Mouse (Mus musculus) left cerebral cortex, adult 8-10 months (tissue): Measurements from ENCODE around the gene Snx20. TPM values are rescaled to one million over a fixed set of nuclear protein-coding genes. Genes with fewer than 3 reads are reported as not detected.

Experiments used
- DNase-seq, 2 experiments: peaks; one replicate each; pipeline ENCODE4 v3.0.0; 2022; ENCODE audit warnings: low spot score in 2 of 2
- total RNA-seq, 4 experiments: library from RNA; stranded (reverse); gene quantifications; 2 replicates each; pipeline ENCODE4 v1.2.4; 2022

Gene Snx20
- total RNA-seq, 4 experiments from 2014 or later = 1.1 to 4.1 (median 2.3) TPM

- peak in 1 of 2 experiments; percentile 27 for DNase-seq
These were observed 11.2 kb upstream of the Snx20 start, which contains the start of gene Nod2 for GRCm38 (mm10) chr8:88646837-88647778. TSS of gene Nod2 (plus strand) at chr8:88647315.

DNA sequence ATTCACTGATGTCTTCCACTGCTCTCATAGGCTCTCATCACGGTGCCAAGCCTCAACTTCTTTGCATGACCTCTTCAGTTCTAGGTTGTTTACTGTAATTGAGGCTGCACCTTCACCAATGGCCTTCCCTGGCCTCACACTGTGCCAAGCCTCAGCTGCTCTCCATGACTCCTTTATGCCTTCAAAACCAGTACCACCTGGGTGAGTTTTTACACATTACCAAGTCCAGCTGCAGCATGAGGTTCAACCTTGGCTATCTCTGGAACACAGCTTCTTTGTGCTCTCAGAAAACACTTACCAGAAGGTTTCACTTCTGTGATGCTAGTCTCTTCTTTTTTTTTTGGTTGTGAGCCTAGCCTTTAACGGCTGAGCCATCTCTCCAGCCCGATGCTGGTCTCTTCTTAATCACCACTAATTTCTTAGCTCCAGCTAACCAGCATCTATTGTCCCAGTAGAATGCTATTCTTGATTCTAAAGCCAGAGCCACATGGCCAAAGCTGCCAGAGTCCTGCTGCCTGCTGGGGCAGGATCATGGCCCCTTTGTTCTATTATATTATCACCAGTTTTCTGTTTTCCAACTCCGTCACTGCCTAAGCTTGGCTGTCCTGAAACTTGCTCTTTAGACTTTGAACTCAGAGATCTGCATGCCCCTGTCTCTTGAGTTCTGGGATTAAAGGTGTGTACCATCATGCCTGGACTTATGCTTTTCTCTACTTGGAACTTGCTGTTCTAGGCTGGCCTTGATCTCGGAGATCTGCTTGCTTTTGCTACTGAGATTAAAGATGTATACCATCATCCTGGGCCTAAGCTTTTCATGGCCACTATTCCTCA lies 7.0 kb upstream of the Snx20 start:
- DNase-seq = no peak

- no peak for DNase-seq
These were observed 3.0 kb upstream of the Snx20 start for GRCm38 (mm10) chr8:88638908-88639307.

GRCm38 (mm10) chr8:88637092-88638000 lies 1.4 kb upstream of the Snx20 start:
- DNase-seq = no peak

DNA sequence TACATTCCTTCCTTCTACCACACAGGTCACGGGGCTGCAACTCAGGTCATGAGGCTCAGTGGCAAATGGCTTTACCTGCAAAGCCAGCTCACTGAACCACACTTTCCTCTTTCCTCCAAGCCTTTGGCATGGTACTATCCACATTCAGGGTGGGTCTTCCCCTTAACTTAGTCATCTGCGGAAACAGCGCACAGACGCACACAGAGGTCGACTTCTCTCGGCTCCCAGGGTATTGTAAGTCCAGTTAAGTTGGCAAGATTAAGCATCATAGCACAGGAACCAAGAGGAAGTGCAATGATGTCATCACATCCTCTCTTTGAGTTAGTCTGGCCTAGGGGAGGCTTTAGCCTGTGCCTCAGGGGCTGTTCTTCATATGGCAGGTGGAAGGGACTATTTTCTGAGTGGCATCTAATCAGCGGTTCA lies 2.6 kb downstream of the Snx20 start:
- DNase-seq = no peak

DNA sequence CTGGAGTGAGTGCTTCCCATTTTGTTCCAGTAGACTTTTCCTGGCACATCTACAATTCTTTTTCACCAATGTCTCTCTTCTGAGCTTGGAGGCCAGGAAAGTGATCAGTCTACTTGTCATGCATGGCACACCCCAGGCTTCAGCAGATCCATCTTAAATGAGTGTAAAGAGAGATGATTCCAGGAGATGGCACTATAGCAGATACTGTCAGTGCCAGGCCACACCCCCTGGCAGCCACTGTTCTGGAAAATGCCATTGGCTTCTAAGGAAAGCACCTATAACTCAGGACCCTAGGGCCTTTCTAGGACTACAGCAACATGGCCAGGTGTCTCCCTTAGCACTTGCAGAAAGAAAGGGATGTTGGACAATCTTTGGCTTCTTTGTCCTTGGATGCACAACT lies 4.8 kb downstream of the Snx20 start:
- DNase-seq = no peak

- no peak for DNase-seq
These were observed 5.7 kb downstream of the Snx20 start for GRCm38 (mm10) chr8:88630225-88630624.

DNA sequence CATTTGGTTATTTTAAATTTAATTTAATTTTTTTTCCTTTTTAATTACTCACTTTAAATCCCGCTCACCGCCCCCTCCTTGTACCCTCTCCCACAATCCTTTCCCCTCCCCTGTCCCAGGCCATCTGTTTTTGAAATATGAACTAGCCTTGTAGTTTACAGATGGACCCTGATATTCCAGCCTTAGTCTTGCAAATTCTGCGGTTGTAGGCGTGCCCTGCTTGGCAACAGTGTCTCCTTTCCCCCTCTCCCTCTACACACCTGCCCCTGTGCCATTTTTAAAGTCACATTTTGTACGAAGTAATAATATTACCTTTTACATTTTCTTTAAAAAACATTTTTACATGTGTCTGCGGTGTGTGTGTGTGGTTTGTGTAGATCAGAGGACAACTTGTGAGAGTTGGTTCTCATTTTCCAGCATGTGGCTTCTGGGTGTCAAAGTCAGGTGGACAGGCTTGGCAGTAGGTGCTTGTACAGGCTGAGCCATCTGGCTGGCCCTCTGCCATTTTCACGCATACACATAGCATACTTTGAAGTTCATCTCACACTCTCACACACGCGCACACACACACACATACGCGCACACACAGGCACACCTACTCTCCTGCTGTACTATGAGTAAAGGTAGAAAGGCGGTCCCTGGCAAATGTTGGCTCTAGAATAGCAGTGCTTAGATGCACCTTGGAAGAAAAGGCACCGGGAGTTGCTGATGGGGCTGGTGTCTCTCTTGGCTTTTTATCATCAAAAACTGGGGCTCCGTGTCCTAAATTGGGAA lies 7.7 kb downstream of the Snx20 start:
- peak in 1 of 2 experiments; percentile 79 for DNase-seq

GRCm38 (mm10) chr8:88627265-88627991 lies 8.5 kb downstream of the Snx20 start:
- DNase-seq = peak; percentile 53 to 81

DNA sequence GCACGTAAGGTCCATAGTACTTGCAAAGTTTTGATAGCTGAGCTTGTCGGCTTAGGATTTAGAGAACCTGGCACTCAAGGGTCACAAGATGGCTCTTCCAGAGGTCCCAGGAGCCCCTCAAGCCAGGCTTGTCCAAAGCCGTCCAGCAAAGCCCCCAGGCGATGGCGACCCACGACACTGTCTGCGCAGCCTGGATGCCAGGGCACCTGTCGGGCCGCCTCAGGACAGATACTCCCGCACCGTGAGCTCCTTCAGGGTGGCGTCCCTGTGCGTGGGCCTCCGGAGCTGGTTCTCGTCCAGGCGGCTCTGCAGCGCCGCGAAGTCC lies 9.0 kb downstream of the Snx20 start:
- DNase-seq = peak in 1 of 2 experiments; percentile 40

- no peak for DNase-seq
These were observed 9.5 kb downstream of the Snx20 start for GRCm38 (mm10) chr8:88626433-88626832.

- DNase-seq = no peak
These were observed 11.7 kb downstream of the Snx20 start for GRCm38 (mm10) chr8:88624276-88624675.

DNA sequence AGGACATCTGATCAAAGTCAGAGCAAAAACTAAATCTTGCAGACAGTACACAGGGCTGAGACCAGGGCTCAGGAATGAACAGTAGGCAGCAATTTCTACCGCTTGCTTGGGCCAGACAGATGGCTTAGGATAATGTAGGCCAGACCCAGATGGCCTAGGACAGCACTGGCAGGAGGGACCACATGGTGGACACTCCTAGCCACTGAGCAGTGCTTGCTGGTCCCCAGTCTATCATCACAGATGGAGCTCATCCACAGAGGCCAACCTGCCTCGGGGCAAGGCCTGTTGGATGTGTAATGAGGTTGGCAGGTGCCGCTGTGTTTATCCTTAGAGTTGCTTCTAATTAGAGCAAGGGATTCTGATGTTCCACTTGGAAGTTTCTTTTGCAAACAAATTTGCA lies 12.6 kb downstream of the Snx20 start:
- no peak for DNase-seq

GRCm38 (mm10) chr8:88621408-88621807 lies 14.5 kb downstream of the Snx20 start:
- peak in 1 of 2 experiments; percentile 73 for DNase-seq

DNA sequence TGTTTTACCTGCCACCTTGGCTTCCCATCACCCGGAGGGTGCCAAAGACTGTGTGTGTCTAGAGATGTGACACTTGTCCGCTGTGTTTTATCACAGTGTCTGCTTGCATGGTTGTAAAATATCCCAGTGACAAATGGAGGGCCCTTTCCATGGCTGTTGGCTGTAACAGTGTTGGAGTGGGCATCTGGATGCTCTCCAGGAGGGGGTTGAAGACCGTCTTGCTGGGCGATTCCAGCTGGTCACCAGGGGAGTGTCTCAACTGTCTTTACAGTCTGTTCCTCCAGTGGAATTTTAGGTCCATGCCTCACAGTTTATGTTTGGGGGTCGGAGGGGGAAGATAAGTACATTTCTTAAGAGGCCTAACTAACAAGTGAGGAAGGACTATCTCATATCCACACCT lies 15.0 kb downstream of the Snx20 start:
- no peak for DNase-seq

DNA sequence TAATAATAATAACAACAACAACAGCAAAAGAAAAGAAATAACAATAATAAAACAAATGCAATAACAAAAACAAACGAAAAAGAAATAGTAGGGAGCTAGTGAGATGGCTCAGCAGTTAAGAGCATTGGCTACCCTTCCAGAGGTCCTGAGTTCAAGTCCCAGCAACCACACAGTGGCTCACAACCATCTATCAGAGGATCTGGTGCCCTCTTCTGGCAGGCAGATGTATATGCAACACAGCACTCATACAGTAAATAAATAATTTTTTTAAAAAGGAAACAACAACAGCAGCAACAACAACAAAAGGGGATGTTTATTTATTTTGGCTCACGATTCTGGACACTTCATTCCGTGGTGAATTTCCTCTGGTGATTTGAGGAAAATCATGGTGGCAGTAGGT lies 16.4 kb downstream of the Snx20 start:
- DNase-seq = no peak

- no peak for DNase-seq
These were observed 17.3 kb downstream of the Snx20 start for GRCm38 (mm10) chr8:88618612-88619011.

GRCm38 (mm10) chr8:88614981-88615380 lies 20.9 kb downstream of the Snx20 start:
- DNase-seq = no peak

GRCm38 (mm10) chr8:88610271-88610670 lies 25.7 kb downstream of the Snx20 start:
- no peak for DNase-seq

GRCm38 (mm10) chr8:88609036-88609435 lies 26.9 kb downstream of the Snx20 start:
- no peak for DNase-seq
